Mouse (Mus musculus): Measurements from ENCODE around the gene Gm49373. TPM values are rescaled to one million over a fixed set of nuclear protein-coding genes. Genes with fewer than 3 reads are reported as not detected.

Gene Gm49373
- polyA plus RNA-seq, 1 experiment from 2014 or later: 0.49 TPM

GRCm38 (mm10) chr9:21032491-21032890, 40.4 kb downstream of the Gm49373 start:
- WGBS: 3% methylated on average over 7 of the region's 7 CpGs
- Histone ChIP-seq H3K4me1 (ENCODE audit: control insufficient read depth in 2 of 2, insufficient read depth in 2 of 2, low read length in 2 of 2) (peaks cover 35 to 53% of the 10 kb centered on the region in 2 experiments), H3K36me3 (ENCODE audit: control insufficient read depth, insufficient read depth, low read length) (no peaks in the 10 kb centered on the region), H3K4me2 (ENCODE audit: low read length) (peak overlapping the region; percentile 83), H3K4me3 (ENCODE audit: control insufficient read depth in 1 of 2, insufficient read depth in 1 of 2, low read depth in 1 of 2, low read length in 2 of 2) (peak overlapping the region; percentile 40 to 54; a peak in 3 of 4 replicates), H3K27me3 (ENCODE audit: control insufficient read depth, insufficient read depth, low read length) (peaks cover 65% of the 10 kb centered on the region), H3K9ac (ENCODE audit: low read length) (no peak overlapping the region; the same call in 1 of the 2 replicates), H3K9me3 (ENCODE audit: control insufficient read depth, low read length) (no peaks in the 10 kb centered on the region), H3K27ac (replicated peaks in 1 of 2; ENCODE audit: control insufficient read depth in 1 of 2, insufficient read depth in 1 of 2, low read depth in 2 of 2, low read length in 2 of 2) (no peak overlapping the region)
- no peak for ATAC-seq (ENCODE audit: insufficient number of reproducible peaks, insufficient read depth, low FRiP score, low read depth)

GRCm38 (mm10) chr9:21031896-21032351, 41.0 kb downstream of the Gm49373 start, which contains the start of gene Icam5:
Gene Icam5, plus strand, starts transcription at chr9:21032073.
- Histone ChIP-seq H3K27ac (replicated peaks in 1 of 2; ENCODE audit: control insufficient read depth in 1 of 2, insufficient read depth in 1 of 2, low read depth in 2 of 2, low read length in 2 of 2) (0 out of 4 replicates have a peak within 1 kb of the TSS, but pooled peaks of 1 of the 2 experiments have one; percentile 29), H3K4me2 (ENCODE audit: low read length) (peak within 1 kb of the TSS; percentile 83), H3K4me1 (ENCODE audit: control insufficient read depth in 2 of 2, insufficient read depth in 2 of 2, low read length in 2 of 2) (peaks cover 32 to 47% of the 10 kb centered on the region in 2 experiments), H3K27me3 (ENCODE audit: control insufficient read depth, insufficient read depth, low read length) (peaks cover 59% of the 10 kb centered on the region), H3K9me3 (ENCODE audit: control insufficient read depth, low read length) (no peaks in the 10 kb centered on the region), H3K9ac (ENCODE audit: low read length) (peak within 1 kb of the TSS; percentile 65), H3K4me3 (ENCODE audit: control insufficient read depth in 1 of 2, insufficient read depth in 1 of 2, low read depth in 1 of 2, low read length in 2 of 2) (peak within 1 kb of the TSS; percentile 54 to 55), H3K36me3 (ENCODE audit: control insufficient read depth, insufficient read depth, low read length) (no peaks in the 10 kb centered on the region)
- under 1% methylated on average over 29 of the region's 35 CpGs for WGBS
- no peak for ATAC-seq (ENCODE audit: insufficient number of reproducible peaks, insufficient read depth, low FRiP score, low read depth)

DNA sequence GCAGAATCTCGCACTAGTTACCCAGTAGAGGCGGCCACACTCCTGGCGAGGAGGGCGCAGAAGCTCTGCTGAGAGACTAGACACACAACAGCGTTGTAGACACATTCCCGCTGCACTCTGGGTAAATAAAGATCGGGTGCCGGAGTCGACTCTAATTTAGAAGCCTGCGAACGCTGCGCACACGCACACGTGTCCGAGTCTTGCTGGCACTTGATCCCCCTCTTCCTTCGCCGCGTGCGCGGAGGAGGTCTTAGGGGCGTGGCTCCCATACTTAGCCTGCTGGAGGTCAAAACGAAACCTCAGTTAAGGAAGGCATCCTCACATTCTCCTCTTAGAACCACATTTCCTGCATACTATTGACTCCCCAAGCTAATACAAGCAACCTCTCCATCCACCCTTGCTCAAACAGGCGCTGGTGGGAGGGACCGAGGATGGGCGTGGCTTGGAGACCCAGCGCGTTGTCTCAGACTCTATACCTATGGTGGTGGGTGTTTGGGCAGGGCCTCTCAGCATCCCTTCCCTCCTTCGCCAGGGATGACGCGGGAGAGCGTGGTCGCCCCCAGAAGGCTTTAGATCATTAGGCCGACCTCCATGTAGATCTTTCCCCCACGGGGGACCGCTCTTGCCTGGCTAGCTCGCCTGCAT, 41.5 kb downstream of the Gm49373 start:
- H3K4me2 ChIP-seq (ENCODE audit: low read length): peak overlapping the region; percentile 83
- H3K4me3 ChIP-seq (ENCODE audit: control insufficient read depth in 1 of 2, insufficient read depth in 1 of 2, low read depth in 1 of 2, low read length in 2 of 2): peak overlapping the region; percentile 40 to 54
- 0 out of 2 replicates have a peak, but pooled peaks cover 2% of the 10 kb centered on the region for H3K36me3 ChIP-seq (ENCODE audit: control insufficient read depth, insufficient read depth, low read length)
- WGBS: under 1% methylated on average over 36 of the region's 36 CpGs
- peaks cover 27 to 42% of the 10 kb centered on the region in 2 experiments for H3K4me1 ChIP-seq (ENCODE audit: control insufficient read depth in 2 of 2, insufficient read depth in 2 of 2, low read length in 2 of 2)
- H3K27ac ChIP-seq (replicated peaks in 1 of 2; ENCODE audit: control insufficient read depth in 1 of 2, insufficient read depth in 1 of 2, low read depth in 2 of 2, low read length in 2 of 2): 0 out of 4 replicates have a peak overlapping the region, but pooled peaks of 1 of the 2 experiments have one; percentile 29
- no peak for ATAC-seq (ENCODE audit: insufficient number of reproducible peaks, insufficient read depth, low FRiP score, low read depth)
- H3K27me3 ChIP-seq (ENCODE audit: control insufficient read depth, insufficient read depth, low read length): peaks cover 58% of the 10 kb centered on the region
- H3K9me3 ChIP-seq (ENCODE audit: control insufficient read depth, low read length): no peaks in the 10 kb centered on the region
- peak overlapping the region; percentile 28 for H3K9ac ChIP-seq (ENCODE audit: low read length)

DNA sequence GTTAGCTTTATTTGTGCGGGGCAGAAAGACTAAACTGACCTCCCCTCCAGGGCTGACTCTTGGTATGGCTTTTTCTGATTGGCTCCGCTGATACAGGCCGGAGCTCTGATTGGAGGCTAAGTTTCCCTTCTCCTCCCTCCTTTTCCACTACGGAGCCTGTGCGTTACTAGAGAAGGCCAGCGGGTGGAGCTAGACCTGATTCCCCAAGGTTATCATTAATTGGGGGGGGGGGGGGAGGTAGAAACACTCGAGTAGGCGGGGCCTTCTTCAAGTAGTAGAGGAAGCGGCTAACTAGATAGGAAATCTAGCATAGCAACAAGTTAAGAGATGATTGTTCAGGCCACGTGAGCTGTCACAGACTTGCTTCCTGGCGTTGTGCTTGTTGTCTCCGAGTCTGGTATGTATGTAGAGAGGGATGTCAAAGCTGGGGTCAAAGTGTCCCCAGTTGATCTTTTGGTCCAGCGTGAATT, 42.1 kb downstream of the Gm49373 start:
- 0 out of 4 replicates have a peak overlapping the region, but pooled peaks of 1 of the 2 experiments have one; percentile 29 for H3K27ac ChIP-seq (replicated peaks in 1 of 2; ENCODE audit: control insufficient read depth in 1 of 2, insufficient read depth in 1 of 2, low read depth in 2 of 2, low read length in 2 of 2)
- H3K9me3 ChIP-seq (ENCODE audit: control insufficient read depth, low read length): no peaks in the 10 kb centered on the region
- WGBS: 0% methylated on average over 13 of the region's 13 CpGs
- H3K4me1 ChIP-seq (ENCODE audit: control insufficient read depth in 2 of 2, insufficient read depth in 2 of 2, low read length in 2 of 2): peaks cover 23 to 38% of the 10 kb centered on the region in 2 experiments
- H3K4me2 ChIP-seq (ENCODE audit: low read length): peak overlapping the region; percentile 83
- H3K9ac ChIP-seq (ENCODE audit: low read length): peak overlapping the region; percentile 28; the same call in 1 of the 2 replicates
- peaks cover 53% of the 10 kb centered on the region for H3K27me3 ChIP-seq (ENCODE audit: control insufficient read depth, insufficient read depth, low read length)
- H3K4me3 ChIP-seq (ENCODE audit: control insufficient read depth in 1 of 2, insufficient read depth in 1 of 2, low read depth in 1 of 2, low read length in 2 of 2): peak overlapping the region; percentile 40 to 54
- H3K36me3 ChIP-seq (ENCODE audit: control insufficient read depth, insufficient read depth, low read length): 0 out of 2 replicates have a peak, but pooled peaks cover 6% of the 10 kb centered on the region
- ATAC-seq (ENCODE audit: insufficient number of reproducible peaks, insufficient read depth, low FRiP score, low read depth): peak; percentile 47

DNA sequence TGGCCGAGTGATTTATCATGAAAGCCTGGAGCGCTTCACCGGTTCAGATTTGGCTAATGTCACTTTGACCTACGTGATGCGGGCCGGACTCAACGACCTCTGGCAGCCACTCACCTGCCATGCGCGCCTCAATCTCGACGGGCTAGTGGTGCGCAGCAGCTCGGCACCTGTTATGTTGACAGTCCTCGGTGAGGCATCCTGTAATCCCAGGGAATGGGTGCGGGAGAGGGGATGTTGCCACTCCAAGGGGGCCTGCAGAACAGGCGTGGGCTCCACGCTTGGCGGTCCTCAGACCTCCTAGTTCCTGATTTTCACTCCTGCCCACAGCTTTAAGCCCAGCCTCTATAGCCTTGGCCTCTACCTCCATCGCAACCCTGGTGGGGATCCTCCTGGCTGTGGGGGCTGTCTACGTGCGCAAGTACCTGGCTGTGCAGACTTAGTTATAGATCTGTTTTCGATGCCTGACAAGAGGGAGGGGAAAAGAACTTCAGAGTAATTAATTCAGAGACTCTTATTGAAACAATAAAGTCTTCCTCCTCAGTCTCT, 42.8 kb downstream of the Gm49373 start:
- no peak for ATAC-seq (ENCODE audit: insufficient number of reproducible peaks, insufficient read depth, low FRiP score, low read depth)
- 19% methylated on average over 22 of the region's 22 CpGs for WGBS
- Histone ChIP-seq H3K27me3 (ENCODE audit: control insufficient read depth, insufficient read depth, low read length) (peaks cover 46% of the 10 kb centered on the region), H3K36me3 (ENCODE audit: control insufficient read depth, insufficient read depth, low read length) (0 out of 2 replicates have a peak, but pooled peaks cover 6% of the 10 kb centered on the region), H3K4me1 (ENCODE audit: control insufficient read depth in 2 of 2, insufficient read depth in 2 of 2, low read length in 2 of 2) (peaks cover 23 to 38% of the 10 kb centered on the region in 2 experiments), H3K4me3 (ENCODE audit: control insufficient read depth in 1 of 2, insufficient read depth in 1 of 2, low read depth in 1 of 2, low read length in 2 of 2) (peak overlapping the region in 1 of 2 experiments; percentile 54; a peak in 2 of 4 replicates), H3K9ac (ENCODE audit: low read length) (0 out of 2 replicates have a peak overlapping the region, but pooled peaks have one; percentile 64), H3K9me3 (ENCODE audit: control insufficient read depth, low read length) (no peaks in the 10 kb centered on the region), H3K27ac (replicated peaks in 1 of 2; ENCODE audit: control insufficient read depth in 1 of 2, insufficient read depth in 1 of 2, low read depth in 2 of 2, low read length in 2 of 2) (no peak overlapping the region), H3K4me2 (ENCODE audit: low read length) (peak overlapping the region; percentile 83)

DNA sequence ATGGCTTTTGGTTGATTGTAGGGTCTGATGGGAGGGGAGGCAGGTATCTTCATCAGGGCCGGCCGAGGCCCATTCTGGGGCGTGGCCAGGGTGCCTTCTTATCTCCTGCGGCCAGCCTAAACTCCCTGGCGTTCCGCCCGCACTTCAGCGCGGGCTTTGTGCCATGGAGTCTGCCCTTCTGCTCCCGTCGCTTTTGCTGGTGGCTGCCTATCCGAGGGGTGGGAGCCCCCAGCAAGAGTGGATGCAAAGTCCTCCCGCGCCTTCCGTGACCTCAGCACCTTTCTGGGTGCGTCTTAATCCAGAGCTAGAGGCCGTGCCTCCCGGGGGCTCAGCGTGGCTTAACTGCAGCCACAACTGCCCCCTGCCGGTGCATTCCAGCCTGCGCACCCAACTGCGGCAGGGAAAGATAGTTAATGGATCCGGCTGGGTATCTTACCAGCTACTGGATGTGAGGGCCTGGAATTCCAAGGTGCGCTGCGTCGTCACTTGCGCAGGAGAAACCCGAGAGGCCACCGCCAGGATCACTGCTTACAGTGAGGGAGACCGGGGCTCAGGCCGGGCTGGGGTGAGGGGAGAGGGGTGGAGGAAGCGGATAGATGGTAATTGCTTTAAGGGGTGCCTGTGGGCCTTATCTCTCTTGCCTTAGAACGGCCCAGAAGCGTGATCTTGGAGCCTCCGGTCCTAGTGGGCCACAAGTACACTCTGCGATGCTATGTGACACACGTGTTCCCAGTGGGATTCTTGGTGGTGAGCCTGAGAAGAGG, 43.4 kb downstream of the Gm49373 start, which contains the start of gene Icam4:
Gene Icam4 (plus strand): TSS at position 83 of the 764 bp plus-strand sequence.
- ATAC-seq (ENCODE audit: insufficient number of reproducible peaks, insufficient read depth, low FRiP score, low read depth): peak; percentile 9; the same call in 1 of the 2 replicates
- peaks cover 40% of the 10 kb centered on the region for H3K27me3 ChIP-seq (ENCODE audit: control insufficient read depth, insufficient read depth, low read length)
- no peaks in the 10 kb centered on the region for H3K9me3 ChIP-seq (ENCODE audit: control insufficient read depth, low read length)
- H3K4me3 ChIP-seq (ENCODE audit: control insufficient read depth in 1 of 2, insufficient read depth in 1 of 2, low read depth in 1 of 2, low read length in 2 of 2): peak within 1 kb of the TSS; percentile 42 to 54
- H3K9ac ChIP-seq (ENCODE audit: low read length): peak within 1 kb of the TSS; percentile 64
- H3K4me2 ChIP-seq (ENCODE audit: low read length): peak within 1 kb of the TSS; percentile 83
- peaks cover 23 to 38% of the 10 kb centered on the region in 2 experiments for H3K4me1 ChIP-seq (ENCODE audit: control insufficient read depth in 2 of 2, insufficient read depth in 2 of 2, low read length in 2 of 2)
- WGBS: 1% methylated on average over 37 of the region's 37 CpGs
- 0 out of 2 replicates have a peak, but pooled peaks cover 6% of the 10 kb centered on the region for H3K36me3 ChIP-seq (ENCODE audit: control insufficient read depth, insufficient read depth, low read length)
- H3K27ac ChIP-seq (replicated peaks in 1 of 2; ENCODE audit: control insufficient read depth in 1 of 2, insufficient read depth in 1 of 2, low read depth in 2 of 2, low read length in 2 of 2): no peak within 1 kb of the TSS; a peak in 1 of 4 replicates

Measured in heart, embryonic 14.5 days (tissue).